Mouse (Mus musculus) lung, adult 2 months (tissue): Measurements from ENCODE around the gene Zdhhc12. TPM values are rescaled to one million over a fixed set of nuclear protein-coding genes. Genes with fewer than 3 reads are reported as not detected.
"Not testable (repeated sequence)": the region's sequence is repeated elsewhere in the genome, so short reads cannot be mapped to it uniquely, and the experiment has no call there.

ENCODE experiments used
- DNase-seq: peaks from one replicate; pipeline ENCODE4 v3.0.0; 2022
- H3K4me1 ChIP-seq: fragments of 200-500 bp; 2 replicates; pipeline ENCODE4 v1.6.1; 2011; ENCODE audit warnings: low read length; ENCODE audit not compliant: control insufficient read depth, insufficient read depth
- H3K4me3 ChIP-seq: fragments of 200-500 bp; replicated peaks from 2 replicates; pipeline ENCODE3; 2011; ENCODE audit warnings: low read depth, mild to moderate bottlenecking, control low read depth, low read length; ENCODE audit errors: extremely low read depth
- CTCF ChIP-seq: fragments of 200-500 bp; IDR thresholded peaks from 2 replicates; pipeline ENCODE4 v1.5.1; 2011; ENCODE audit warnings: mild to moderate bottlenecking, low read length, control low read depth; ENCODE audit not compliant: insufficient read depth
- POLR2A ChIP-seq: fragments of 200-500 bp; IDR thresholded peaks from 2 replicates; pipeline ENCODE4 v1.6.1; 2011; ENCODE audit warnings: low read depth, mild to moderate bottlenecking, control low read depth, low read length, borderline replicate concordance; ENCODE audit errors: extremely low read depth
- WGBS: fragments of 180-500 bp; shearing (Covaris S2); methylation state at CpG from one replicate; pipeline ENCODE4 v1.1.7; 2018; 5-methylcytosine and 5-hydroxymethylcytosine counted together
- polyA plus RNA-seq: library from polyadenylated mRNA; depleted of rRNA; stranded (reverse); fragments of >200 nt; gene quantifications from 2 replicates; pipeline ENCODE4 v1.2.3, GENCODE M21; 2012; rRNA removed

Gene Zdhhc12
- polyA plus RNA-seq, 1 experiment: 63.0 TPM

DNA sequence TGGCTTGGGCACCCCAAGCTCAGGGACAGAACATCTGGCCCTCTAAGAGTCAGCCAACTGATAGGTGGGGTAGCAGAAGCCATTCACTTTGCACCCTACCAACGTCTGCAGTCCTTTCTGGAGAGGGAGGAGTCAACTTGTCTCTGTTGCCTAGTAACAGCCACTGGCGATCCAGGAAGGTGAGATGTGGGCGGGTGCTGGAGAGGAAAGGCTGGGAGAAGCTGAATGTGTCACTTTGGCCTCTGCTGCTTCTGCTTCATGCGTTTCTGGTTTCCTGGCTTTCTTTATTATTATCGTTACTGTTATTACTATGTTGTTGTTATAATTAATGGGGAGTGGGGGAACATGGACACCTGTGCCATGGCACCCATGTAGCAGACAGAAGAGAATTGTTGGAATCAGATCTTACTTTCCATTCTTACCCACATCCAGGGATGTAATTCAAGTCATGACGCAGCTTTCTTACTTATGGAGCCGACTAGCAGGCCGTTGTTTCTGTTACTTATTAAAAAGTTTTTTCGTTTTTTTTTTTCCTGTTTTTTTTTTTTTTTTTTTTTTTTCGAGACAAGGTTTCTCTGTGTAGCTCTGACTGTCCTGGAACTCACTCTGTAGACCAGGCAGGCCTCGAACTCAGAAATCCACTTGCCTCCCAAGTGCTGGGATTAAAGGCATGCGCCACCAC lies 36.1 kb downstream of the Zdhhc12 start, which contains the start of gene Set:
Gene Set, plus strand, starts transcription at position 156 of the 682 bp plus-strand sequence.
- Histone ChIP-seq H3K4me1 (no peaks in the 10 kb centered on the region), H3K4me3 (no peak within 1 kb of the TSS)
- TF ChIP-seq CTCF (no peak), POLR2A (no peak)
- DNase-seq: no peak
- WGBS: 43% methylated on average over 12 of the region's 12 CpGs

DNA sequence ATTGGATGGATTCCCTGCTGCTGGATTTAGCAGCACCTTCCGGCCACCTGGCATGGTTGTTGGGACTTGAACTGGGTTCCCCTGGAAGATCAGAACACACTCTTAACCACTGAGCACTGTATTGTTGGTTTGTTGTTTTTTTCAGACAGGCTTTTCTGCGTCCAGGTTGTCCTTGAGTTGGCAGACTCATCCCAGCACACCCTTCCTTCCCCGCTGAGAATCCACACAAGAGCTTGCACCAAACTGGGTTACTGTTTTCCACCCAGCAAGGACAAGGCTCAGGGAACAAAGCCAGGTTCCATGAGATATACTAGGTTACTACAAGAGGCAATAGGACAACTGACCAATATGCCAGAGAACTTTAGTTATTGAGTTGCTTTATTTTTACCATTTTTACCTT lies 36.7 kb downstream of the Zdhhc12 start:
- TF ChIP-seq POLR2A (no peak), CTCF (no peak)
- WGBS: 80% methylated on average over 3 of the region's 3 CpGs
- H3K4me3 ChIP-seq: no peak overlapping the region
- no peak for DNase-seq
- no peaks in the 10 kb centered on the region for H3K4me1 ChIP-seq

DNA sequence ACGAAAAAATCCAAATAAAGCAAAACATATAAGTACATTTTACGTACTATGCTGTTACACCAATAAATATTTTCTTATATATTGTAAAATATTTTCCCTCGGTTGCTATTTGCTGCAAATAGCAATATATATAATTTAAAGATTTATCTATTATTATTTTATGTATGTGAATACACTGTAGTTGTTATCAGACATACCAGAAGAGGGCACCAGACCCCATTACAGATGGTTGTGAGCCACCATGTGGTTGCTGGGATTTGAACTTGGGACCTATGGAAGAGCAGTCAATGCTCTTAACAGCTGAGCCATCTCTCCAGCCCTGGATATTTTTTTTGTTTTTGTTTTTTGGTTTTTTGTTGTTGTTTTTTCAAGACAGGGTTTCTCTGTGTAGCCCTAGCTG lies 38.1 kb downstream of the Zdhhc12 start:
- DNase-seq, H3K4me1 ChIP-seq, H3K4me3 ChIP-seq: not testable (repeated sequence)
- WGBS: 93% methylated on average over 3 of the region's 3 CpGs

DNA sequence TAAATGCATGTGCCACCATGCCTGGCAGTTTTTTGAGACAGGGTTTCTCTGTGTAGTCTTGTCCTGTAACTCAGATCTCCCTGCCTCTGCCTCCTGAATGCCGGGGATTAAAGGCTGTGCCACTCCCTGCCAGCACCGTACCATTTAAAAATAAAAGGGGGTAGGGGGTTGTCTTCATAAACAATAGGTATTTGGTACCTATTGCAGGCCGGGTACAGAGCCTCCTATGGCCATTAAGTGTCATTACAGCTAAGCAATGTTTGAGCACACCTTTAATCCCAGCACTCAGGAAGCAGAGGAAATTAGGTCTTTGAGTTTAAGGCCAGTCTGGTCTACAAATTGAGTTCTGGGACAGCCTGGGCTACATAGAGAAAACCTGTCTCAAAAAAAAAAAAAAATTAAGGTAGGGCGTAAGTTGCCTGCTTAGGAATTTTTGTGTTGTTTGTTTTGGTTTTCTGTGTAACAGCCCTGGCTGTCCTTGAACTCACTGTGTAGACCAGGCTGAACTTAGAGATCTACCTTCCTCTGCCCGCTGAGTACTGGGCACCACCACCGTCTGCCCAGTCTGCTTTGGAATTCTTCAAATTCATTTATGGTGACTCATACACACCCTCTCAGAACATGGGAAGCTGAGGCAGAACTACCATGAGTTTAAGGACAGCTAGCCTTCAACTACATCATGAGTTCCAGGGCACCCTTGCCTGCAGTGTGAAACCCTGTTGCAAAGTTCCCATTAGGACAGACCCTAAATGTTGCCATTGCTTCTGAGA lies 41.3 kb downstream of the Zdhhc12 start:
- H3K4me1 ChIP-seq: no peaks in the 10 kb centered on the region
- TF ChIP-seq POLR2A: no peak
- no peak for TF ChIP-seq CTCF
- 33% methylated on average over 6 of the region's 6 CpGs for WGBS
- H3K4me3 ChIP-seq: no peak overlapping the region
- DNase-seq: no peak

DNA sequence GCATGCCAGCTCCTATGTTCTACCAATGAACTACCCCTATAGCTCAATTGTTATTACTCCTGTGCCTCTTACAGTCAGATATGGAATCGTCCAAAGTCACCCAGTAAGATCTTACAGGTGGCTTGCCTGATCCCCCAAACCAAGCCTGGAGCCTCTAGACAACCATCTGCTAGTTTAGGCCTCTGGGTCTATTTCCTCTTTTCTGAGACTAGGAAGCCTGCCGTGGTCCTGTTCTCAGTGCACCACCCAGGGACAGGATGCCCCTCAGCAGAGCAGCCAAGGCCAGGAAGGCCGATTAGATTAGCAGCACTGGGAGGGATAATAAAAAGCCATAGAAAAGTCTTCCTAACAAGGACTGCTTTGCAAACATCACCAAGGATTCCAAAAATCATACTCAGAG lies 43.6 kb downstream of the Zdhhc12 start:
- no peaks in the 10 kb centered on the region for H3K4me1 ChIP-seq
- TF ChIP-seq POLR2A (no peak), CTCF (no peak)
- H3K4me3 ChIP-seq: no peak overlapping the region
- WGBS: 70% methylated on average over 3 of the region's 3 CpGs
- no peak for DNase-seq

DNA sequence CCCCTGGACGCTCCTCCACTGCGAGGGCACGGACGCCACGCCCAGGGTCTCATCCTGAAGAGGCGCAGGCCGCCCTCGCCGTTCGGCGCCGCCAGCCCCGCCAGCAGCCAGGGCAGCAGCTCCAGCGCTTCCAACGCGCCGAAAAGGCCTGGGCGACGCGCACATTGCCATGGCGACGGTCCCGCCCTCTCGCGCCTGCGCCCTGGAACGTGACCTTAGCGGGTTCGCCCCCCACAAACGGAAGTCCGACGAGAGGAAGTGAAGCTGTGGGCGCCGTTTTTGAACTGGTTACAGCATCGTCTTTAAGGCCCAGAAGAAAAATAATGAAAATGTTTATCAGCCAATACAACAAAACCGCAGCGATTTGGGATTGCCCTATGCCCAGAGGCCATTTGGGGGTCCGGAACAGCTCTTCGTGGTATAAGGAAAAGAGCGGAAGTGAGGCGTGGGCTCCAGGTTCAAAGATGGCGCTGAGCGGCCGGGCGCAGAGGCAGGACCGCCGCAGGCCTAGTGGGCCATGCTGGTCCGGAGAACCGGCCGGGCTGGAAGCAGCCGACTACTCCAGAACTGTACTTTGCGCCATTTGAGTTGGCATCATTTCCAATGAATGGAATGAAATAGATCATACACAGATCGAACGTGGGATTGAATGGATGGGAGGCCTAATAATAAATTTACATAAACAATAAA lies 44.6 kb downstream of the Zdhhc12 start, which contains the start of gene Wdr34:
Gene Wdr34, minus strand, starts transcription at position 183 of the 690 bp plus-strand sequence.
- peak; percentile 98 for DNase-seq
- under 1% methylated on average over 54 of the region's 54 CpGs for WGBS
- H3K4me3 ChIP-seq: peak within 1 kb of the TSS; percentile 69
- peak; percentile 61; the same call in 1 of the 2 replicates for TF ChIP-seq POLR2A
- TF ChIP-seq CTCF: no peak
- H3K4me1 ChIP-seq: no peaks in the 10 kb centered on the region

DNA sequence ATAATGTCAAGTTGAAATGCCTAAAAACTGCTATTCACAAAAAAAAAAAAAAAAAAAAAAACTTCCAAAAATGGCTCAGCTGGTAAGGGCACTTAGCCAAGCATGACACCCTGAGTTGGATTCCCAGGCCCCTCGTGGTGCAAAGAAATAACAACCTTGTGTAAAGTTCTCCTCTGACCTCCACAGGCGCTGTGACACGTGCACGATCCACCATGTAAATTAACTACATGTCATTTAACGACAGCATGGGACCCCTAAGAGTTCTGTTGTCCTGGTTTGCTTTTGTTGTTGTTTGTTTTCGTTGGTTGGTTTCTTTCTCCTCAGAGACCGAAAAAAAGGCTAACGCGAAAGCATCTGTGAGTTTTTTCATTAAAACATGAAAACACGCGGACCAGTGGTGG lies 45.3 kb downstream of the Zdhhc12 start:
- no peaks in the 10 kb centered on the region for H3K4me1 ChIP-seq
- TF ChIP-seq CTCF: no peak
- no peak for TF ChIP-seq POLR2A
- H3K4me3 ChIP-seq: peak overlapping the region; percentile 69
- 45% methylated on average over 11 of the region's 11 CpGs for WGBS
- no peak for DNase-seq

DNA sequence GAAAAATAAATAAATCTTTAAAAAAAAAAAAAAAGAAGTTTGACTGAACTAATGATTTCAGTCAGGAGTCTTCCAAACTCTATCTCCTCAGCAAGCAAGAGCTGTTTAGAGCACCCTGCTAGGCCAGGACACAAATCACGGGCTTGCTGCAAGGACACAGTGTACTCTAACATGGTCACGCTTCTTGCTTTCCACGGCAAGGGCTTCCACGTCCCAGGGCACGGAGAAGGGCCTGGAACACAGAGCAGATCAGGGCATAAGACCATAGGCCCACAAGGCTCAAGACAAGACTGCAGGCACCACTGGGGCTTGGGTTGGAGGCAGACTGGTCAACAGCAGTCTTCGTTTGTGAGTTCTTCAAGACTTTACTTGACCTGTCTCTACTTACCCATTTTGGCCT lies 46.3 kb downstream of the Zdhhc12 start:
- DNase-seq: no peak
- no peaks in the 10 kb centered on the region for H3K4me1 ChIP-seq
- TF ChIP-seq POLR2A (no peak), CTCF (no peak)
- 97% methylated on average over 6 of the region's 6 CpGs for WGBS
- no peak overlapping the region for H3K4me3 ChIP-seq

DNA sequence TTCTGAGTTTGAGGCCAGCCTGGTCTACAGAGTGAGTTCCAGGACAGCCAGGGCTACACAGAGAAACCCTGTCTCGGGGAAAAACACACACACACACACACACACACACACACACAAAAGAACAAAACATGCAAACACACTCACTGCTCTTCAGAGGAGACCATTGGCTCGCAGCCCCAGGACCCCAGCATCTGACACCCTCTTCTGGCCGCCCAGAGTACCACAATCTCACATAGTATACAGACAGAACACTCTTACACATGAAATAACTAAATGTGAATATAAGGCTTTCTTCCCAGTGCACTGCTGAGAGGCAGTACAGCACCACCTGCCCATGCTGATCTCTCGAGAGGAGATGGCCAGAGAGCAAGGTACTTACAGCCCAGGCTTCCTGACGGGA lies 48.9 kb downstream of the Zdhhc12 start:
- DNase-seq: no peak
- TF ChIP-seq CTCF (no peak), POLR2A (no peak)
- Histone ChIP-seq H3K4me1 (no peaks in the 10 kb centered on the region), H3K4me3 (no peak overlapping the region)
- WGBS: 92% methylated on average over 5 of the region's 5 CpGs

DNA sequence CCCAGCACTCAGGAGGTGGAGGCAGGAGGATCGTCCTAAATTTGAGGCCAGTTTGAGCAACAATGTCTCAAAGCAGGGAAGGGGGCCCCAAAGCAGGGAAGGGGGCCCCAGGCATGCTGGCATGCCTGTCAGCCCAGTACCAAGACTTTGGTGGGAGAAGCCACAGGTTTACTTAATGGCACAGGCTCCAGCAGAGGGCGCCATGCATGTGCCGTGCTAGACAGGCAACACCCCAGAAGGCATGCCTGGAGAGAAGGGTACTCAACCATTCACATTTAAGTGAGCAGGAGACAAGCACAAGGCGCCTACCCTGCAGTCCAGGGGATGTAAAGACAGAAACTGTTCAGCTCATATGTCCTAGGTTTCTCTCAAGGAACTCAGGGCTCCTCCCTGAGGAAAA lies 51.0 kb downstream of the Zdhhc12 start:
- TF ChIP-seq POLR2A: no peak
- TF ChIP-seq CTCF: peak; percentile 94
- 6% methylated on average over 4 of the region's 4 CpGs for WGBS
- H3K4me3 ChIP-seq: no peak overlapping the region
- no peaks in the 10 kb centered on the region for H3K4me1 ChIP-seq
- DNase-seq: peak; percentile 78

Other genes with a start within 250 kb of the Zdhhc12 start
- gene Cercam, start 224.5 kb downstream of the Zdhhc12 start, polyA plus RNA-seq: 8.4 and 9.5 TPM in 2 replicates
- gene Odf2, start 204.4 kb downstream of the Zdhhc12 start, polyA plus RNA-seq: 27.3 and 35.5 TPM in 2 replicates
- gene Gle1, start 158.2 kb downstream of the Zdhhc12 start, polyA plus RNA-seq: 20.4 and 27.1 TPM in 2 replicates
- gene Sptan1, start 128.1 kb downstream of the Zdhhc12 start, polyA plus RNA-seq: 299 and 313 TPM in 2 replicates
- gene Wdr34, start 44.8 kb downstream of the Zdhhc12 start, polyA plus RNA-seq: 27.1 and 31.3 TPM in 2 replicates
- 35.5 and 39.7 TPM in 2 replicates for gene Set, start 36.3 kb downstream of the Zdhhc12 start, polyA plus RNA-seq
- gene Pkn3, start 16.0 kb downstream of the Zdhhc12 start, polyA plus RNA-seq: 29.0 and 31.3 TPM in 2 replicates
- 52.0 and 56.6 TPM in 2 replicates for gene Zer1, start 30.9 kb upstream of the Zdhhc12 start, polyA plus RNA-seq
- 43.3 and 56.6 TPM in 2 replicates for gene Tbc1d13, start 40.1 kb upstream of the Zdhhc12 start, polyA plus RNA-seq
- gene Endog, start 77.8 kb upstream of the Zdhhc12 start, polyA plus RNA-seq: 58.1 and 87.9 TPM in 2 replicates
- gene Spout1, start 84.8 kb upstream of the Zdhhc12 start, polyA plus RNA-seq: 18.3 and 18.8 TPM in 2 replicates
- 23.5 and 51.9 TPM in 2 replicates for gene Kyat1, start 112.2 kb upstream of the Zdhhc12 start, polyA plus RNA-seq
- gene Lrrc8a, start 144.1 kb upstream of the Zdhhc12 start, polyA plus RNA-seq: 56.5 and 66.7 TPM in 2 replicates
- gene Gm28035, start 146.9 kb upstream of the Zdhhc12 start, polyA plus RNA-seq: 11.6 and 18.8 TPM in 2 replicates
- gene Phyhd1, start 172.6 kb upstream of the Zdhhc12 start, polyA plus RNA-seq: 16.0 and 23.9 TPM in 2 replicates
- not detected in 2 replicates for gene Gm28038, start 187.4 kb upstream of the Zdhhc12 start, polyA plus RNA-seq
- gene Dolk, start 192.7 kb upstream of the Zdhhc12 start, polyA plus RNA-seq: 21.1 and 22.2 TPM in 2 replicates
- 27.3 and 28.1 TPM in 2 replicates for gene Nup188, start 192.7 kb upstream of the Zdhhc12 start, polyA plus RNA-seq